Comparison of ENCODE assay signal across 8 mouse cellular contexts in the genomic region with DNA sequence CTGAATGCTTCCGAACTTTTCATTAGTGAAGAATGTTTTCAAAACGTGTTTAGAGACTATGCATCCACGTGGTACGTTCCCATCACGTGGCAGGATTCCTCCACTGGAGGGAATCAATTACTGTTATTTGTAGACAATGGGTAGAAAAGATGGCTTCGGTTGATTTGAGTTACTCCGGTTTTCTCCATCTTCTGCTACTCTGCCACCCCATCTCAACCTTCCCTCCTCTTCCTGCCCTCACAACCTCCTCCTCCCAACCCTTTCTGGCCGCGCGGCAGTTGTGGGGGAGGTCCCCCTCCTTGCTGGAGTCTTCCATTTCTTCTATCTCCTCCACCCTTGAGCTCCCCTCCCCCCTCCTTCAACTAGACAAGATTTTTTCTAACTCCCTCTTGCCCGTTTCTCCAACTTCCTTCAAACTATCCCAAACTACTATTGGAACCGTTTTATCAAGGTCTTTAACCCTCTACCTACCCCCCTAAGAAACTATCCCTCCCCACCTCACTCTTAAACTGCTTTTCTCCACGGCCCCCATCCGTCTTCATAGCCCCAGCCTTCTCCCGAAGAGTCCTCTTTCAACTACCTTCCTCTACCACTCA. TPM values are rescaled to one million over a fixed set of nuclear protein-coding genes. Genes with fewer than 3 reads are reported as not detected.
DNase-seq lines count a peak whose midpoint lies in the region; ATAC-seq lines count a peak whose summit lies in the region.

No protein-coding gene starts in this region.

- peak overlapping the region; percentile 96 for H3K9ac ChIP-seq in kidney, embryonic 15.5 days
- H3K9ac ChIP-seq in forebrain, embryonic 16.5 days (replicated peaks; ENCODE audit: low read depth, low read length) = peak overlapping the region; percentile 89

- H3K36me3 ChIP-seq in kidney, embryonic 15.5 days = peaks cover 27% of the 10 kb centered on the region
- H3K36me3 ChIP-seq in forebrain, embryonic 16.5 days (ENCODE audit: control insufficient read depth, insufficient read depth) = no peaks in the 10 kb centered on the region
- peaks cover 43% of the 10 kb centered on the region for H3K36me3 ChIP-seq in midbrain, embryonic 10.5 days

- H3K9me3 ChIP-seq in kidney, embryonic 15.5 days (replicated peaks) = no peaks in the 10 kb centered on the region
- H3K9me3 ChIP-seq in forebrain, embryonic 16.5 days (ENCODE audit: control insufficient read depth, low read length) = no peaks in the 10 kb centered on the region
- H3K9me3 ChIP-seq in midbrain, embryonic 10.5 days (replicated peaks) = no peaks in the 10 kb centered on the region

- no peaks in the 10 kb centered on the region for H3K27me3 ChIP-seq in kidney, embryonic 15.5 days
- no peaks in the 10 kb centered on the region for H3K27me3 ChIP-seq in forebrain, embryonic 16.5 days (replicated peaks; ENCODE audit: control insufficient read depth, insufficient read depth, low read length)
- H3K27me3 ChIP-seq in midbrain, embryonic 10.5 days (ENCODE audit: low read depth, poor library complexity, severe bottlenecking) = no peaks in the 10 kb centered on the region

- H3K4me2 ChIP-seq in kidney, embryonic 15.5 days = peak overlapping the region; percentile 72
- peak overlapping the region; percentile 71 for H3K4me2 ChIP-seq in forebrain, embryonic 16.5 days (ENCODE audit: low read length)

- DNase-seq in kidney, adult 8-10 months = no peak
- DNase-seq in adrenal gland, adult 8-10 months = peak; percentile 24
- DNase-seq in kidney, postnatal 14 days = peak; percentile 53
- peak; percentile 71 for DNase-seq in midbrain, embryonic 10.5 days (ENCODE audit: low spot score)
- DNase-seq in thymus, adult 18-20 months = peak; percentile 41 to 56
- no peak for DNase-seq in layer of hippocampus, adult 18-20 months (ENCODE audit: low spot score in 2 of 2)

- H3K27ac ChIP-seq in kidney, embryonic 15.5 days = peak overlapping the region; percentile 97
- peak overlapping the region; percentile 91 for H3K27ac ChIP-seq in forebrain, embryonic 16.5 days (ENCODE audit: low read length)
- H3K27ac ChIP-seq in midbrain, embryonic 10.5 days (replicated peaks) = peak overlapping the region; percentile 100

- WGBS in kidney, embryonic 15.5 days = under 1% methylated on average over 15 of the region's 15 CpGs
- WGBS in forebrain, embryonic 16.5 days = 0% methylated on average over 15 of the region's 15 CpGs
- WGBS in midbrain, embryonic 10.5 days = under 1% methylated on average over 15 of the region's 15 CpGs

- H3K4me3 ChIP-seq in kidney, embryonic 15.5 days (replicated peaks) = peak overlapping the region; percentile 99
- H3K4me3 ChIP-seq in forebrain, embryonic 16.5 days (replicated peaks; ENCODE audit: low read length) = peak overlapping the region; percentile 76
- peak overlapping the region; percentile 99 for H3K4me3 ChIP-seq in midbrain, embryonic 10.5 days

- peaks cover 47% of the 10 kb centered on the region for H3K4me1 ChIP-seq in kidney, embryonic 15.5 days
- H3K4me1 ChIP-seq in forebrain, embryonic 16.5 days (replicated peaks; ENCODE audit: control insufficient read depth, insufficient read depth, low read length) = peaks cover 19% of the 10 kb centered on the region
- peaks cover 38% of the 10 kb centered on the region for H3K4me1 ChIP-seq in midbrain, embryonic 10.5 days

- ATAC-seq in kidney, embryonic 15.5 days (replicated peaks; ENCODE audit: low FRiP score) = peak; percentile 33; the same call in 1 of the 2 replicates
- ATAC-seq in forebrain, embryonic 16.5 days = no peak

RNA-seq across cellular contexts. Expression of a gene that starts 1.1 kb away (rescaled TPM):
- 85.8 and 86.4 TPM in 2 replicates for polyA plus RNA-seq in kidney, embryonic 15.5 days (2015; fragmentation: Nextera tagmentation; extraction: Ambion mirVana)
- total RNA-seq in adrenal gland, adult 8-10 months (2022) = 10 to 100 TPM; 38.8 to 43.1 (median 42.6) TPM
- 48.6 and 52.4 TPM in 2 replicates for polyA plus RNA-seq in forebrain, embryonic 16.5 days (2015; fragmentation: Nextera tagmentation; extraction: Ambion mirVana)
- polyA plus RNA-seq in midbrain, embryonic 10.5 days (2016; fragmentation: Nextera tagmentation; extraction: Ambion mirVana) = 77.6 and 93.7 TPM in 2 replicates
- total RNA-seq in layer of hippocampus, adult 18-20 months (2021) = 10 to 100 TPM; 43.3 to 45.1 TPM

RNA-seq across cellular contexts. Expression of a gene that starts 22.3 kb away (rescaled TPM):
- 1.2 and 1.5 TPM in 2 replicates for polyA plus RNA-seq in kidney, embryonic 15.5 days (2015; fragmentation: Nextera tagmentation; extraction: Ambion mirVana)
- under 1 TPM; 0.14 to 0.62 (median 0.56) TPM for total RNA-seq in adrenal gland, adult 8-10 months (2022)
- 0.96 and 1.7 TPM in 2 replicates for polyA plus RNA-seq in forebrain, embryonic 16.5 days (2015; fragmentation: Nextera tagmentation; extraction: Ambion mirVana)
- polyA plus RNA-seq in midbrain, embryonic 10.5 days (2016; fragmentation: Nextera tagmentation; extraction: Ambion mirVana) = 0.07 and 0.12 TPM in 2 replicates
- 1 to 10 TPM; 1.7 TPM for total RNA-seq in layer of hippocampus, adult 18-20 months (2021)

RNA-seq across cellular contexts. Expression of a gene that starts 43.2 kb away (rescaled TPM):
- 15.6 and 16.4 TPM in 2 replicates for polyA plus RNA-seq in kidney, embryonic 15.5 days (2015; fragmentation: Nextera tagmentation; extraction: Ambion mirVana)
- total RNA-seq in adrenal gland, adult 8-10 months (2022) = 10 to 100 TPM; 36.2 to 42.9 (median 38.8) TPM
- polyA plus RNA-seq in forebrain, embryonic 16.5 days (2015; fragmentation: Nextera tagmentation; extraction: Ambion mirVana) = 2.8 and 4.8 TPM in 2 replicates
- 8.2 and 9.2 TPM in 2 replicates for polyA plus RNA-seq in midbrain, embryonic 10.5 days (2016; fragmentation: Nextera tagmentation; extraction: Ambion mirVana)
- 10 to 100 TPM; 22.6 to 26.3 TPM for total RNA-seq in layer of hippocampus, adult 18-20 months (2021)

Comparison
In these comparisons a context has a peak if more than half of its experiments do, and no peak if none do; other contexts are left out.
1. DNase-seq: peak in adrenal gland, adult 8-10 months (single experiment), kidney, postnatal 14 days (single experiment), midbrain, embryonic 10.5 days (single experiment) and thymus, adult 18-20 months (2 of 2); none in kidney, adult 8-10 months (0 of 2) and layer of hippocampus, adult 18-20 months (0 of 2).
2. Peak in every context shown above with its lines, with median percentiles within 50 percentile points of each other: H3K27ac ChIP-seq and H3K4me3 ChIP-seq.